Mouse (Mus musculus): ENCODE measurements at regions not wholly inside any gene's neighbourhood (a gene's known extent, or its start where the extent isn't known, plus 50 kb on each side); places are given as distances from the start of the nearest gene placed in this dataset.

- DNase-seq (ENCODE audit: low read depth, low spot score), result no peak
Measured at GRCm38 (mm10) chr6:11109773-11110172, 797.5 kb downstream of the Ndufa4 start.

- DNase-seq (ENCODE audit: low read depth, low spot score), result peak; percentile 4
Measured at GRCm38 (mm10) chr6:11108346-11108966, 798.8 kb downstream of the Ndufa4 start.

GRCm38 (mm10) chr6:11103415-11103814, 803.9 kb downstream of the Ndufa4 start:
- no peak for DNase-seq (ENCODE audit: low read depth, low spot score)

GRCm38 (mm10) chr6:11060961-11061583, 846.2 kb downstream of the Ndufa4 start:
- DNase-seq (ENCODE audit: low read depth, low spot score), result no peak
